Mouse (Mus musculus): ENCODE results near the gene Npc1l1.

DNA sequence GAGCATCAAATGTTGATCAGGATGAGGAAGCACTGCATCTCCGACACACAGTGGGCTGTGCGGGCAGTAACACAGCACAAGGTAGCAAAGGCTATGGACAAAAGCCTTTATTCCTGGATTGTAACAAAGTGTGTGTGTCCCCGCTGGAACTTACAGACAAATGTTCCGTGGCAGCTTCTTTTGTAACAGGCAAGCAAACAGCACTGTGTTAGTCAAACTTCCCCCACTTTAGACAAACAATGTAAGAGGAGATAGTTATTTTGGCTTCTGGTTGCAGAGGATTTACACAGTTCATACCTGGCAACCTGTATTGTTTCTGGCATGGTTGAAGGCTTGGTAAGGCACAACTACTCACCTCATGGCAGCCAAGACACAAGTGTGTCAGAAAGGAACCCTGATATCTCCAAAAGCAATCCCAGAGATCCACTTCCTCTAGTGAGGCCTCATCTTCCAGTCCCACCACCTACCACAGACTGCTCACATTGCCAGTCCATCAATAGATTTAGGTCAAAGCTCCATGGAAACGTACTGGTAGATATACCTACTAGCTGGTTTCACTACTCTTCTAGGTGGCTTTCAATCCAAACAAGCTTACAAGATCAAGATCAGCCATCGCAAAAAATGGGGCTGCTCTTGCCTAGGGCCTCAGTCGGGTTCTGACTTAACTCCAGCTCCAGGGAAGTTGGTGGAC is 64.4 kb downstream of the Npc1l1 start:
- no peak for TF ChIP-seq CTCF (IDR thresholded peaks at IDR 0.05; ENCODE audit: low read depth)
- no peak for TF ChIP-seq EP300 (IDR thresholded peaks at IDR 0.05; ENCODE audit: low read depth)
